Mouse (Mus musculus) midbrain, embryonic 14.5 days (tissue): ENCODE results near the gene Cacna1g. TPM values are rescaled to one million over a fixed set of nuclear protein-coding genes. Genes with fewer than 3 reads are reported as not detected.

Source experiments
- ATAC-seq: fragments of 200-750 bp; cut with Nextera tagmentation; 2 replicates; pipeline ENCODE4 v1.8.0; 2017; ENCODE audit warnings: moderate number of reproducible peaks, moderate library complexity; ENCODE audit not compliant: low FRiP score, low TSS enrichment
- DNase-seq: peaks from one replicate; pipeline ENCODE4 v3.0.0-alpha.2; 2015
- H3K27ac ChIP-seq: fragments of 300-500 bp; sonication (generic); replicated peaks from 2 replicates; pipeline ENCODE4 v1.5.1; 2014; ENCODE audit warnings: mild to moderate bottlenecking, low read depth, low read length, moderate library complexity
- H3K27me3 ChIP-seq: fragments of 300-500 bp; sonication (generic); 2 replicates; pipeline ENCODE4 v1.6.1; 2014; ENCODE audit warnings: low read length, control low read depth, mixed read lengths; ENCODE audit not compliant: control insufficient read depth, insufficient read depth
- H3K36me3 ChIP-seq: fragments of 300-500 bp; sonication (generic); 2 replicates; pipeline ENCODE4 v1.6.1; 2014; ENCODE audit warnings: low read length, control low read depth; ENCODE audit not compliant: control insufficient read depth, insufficient read depth
- H3K4me1 ChIP-seq: fragments of 300-500 bp; sonication (generic); 2 replicates; pipeline ENCODE4 v1.6.1; 2014; ENCODE audit warnings: mild to moderate bottlenecking, antibody characterized with exemption, low read length, control low read depth; ENCODE audit not compliant: control insufficient read depth, insufficient read depth
- H3K4me2 ChIP-seq: fragments of 300-500 bp; sonication (generic); 2 replicates; pipeline ENCODE4 v1.6.1; 2014; ENCODE audit warnings: mild to moderate bottlenecking, low read length, moderate library complexity
- H3K4me3 ChIP-seq: fragments of 300-500 bp; sonication (generic); replicated peaks from 2 replicates; pipeline ENCODE4 v1.5.1; 2014; ENCODE audit warnings: low read depth, low read length
- H3K9ac ChIP-seq: fragments of 300-500 bp; sonication (generic); replicated peaks from 2 replicates; pipeline ENCODE4 v1.6.1; 2014; ENCODE audit warnings: mild to moderate bottlenecking, low read length, moderate library complexity
- H3K9me3 ChIP-seq: fragments of 300-500 bp; sonication (generic); 2 replicates; pipeline ENCODE4 v1.6.1; 2016; ENCODE audit warnings: low read length, control low read depth, mixed read lengths; ENCODE audit not compliant: control insufficient read depth
- WGBS: fragments of 180-500 bp; shearing (Covaris S2); extraction: QIAGEN DNeasy Blood & Tissue Kit; methylation state at CpG from one replicate; pipeline ENCODE4 v1.1.7; 2014; 5-methylcytosine and 5-hydroxymethylcytosine counted together
- polyA plus RNA-seq: library from polyadenylated mRNA; unstranded; fragments of >200 nt; fragmentation: Nextera tagmentation; extraction: Ambion mirVana; gene quantifications from 2 replicates; pipeline ENCODE4 v1.2.1, GENCODE M21; 2014

The Cacna1g gene
- polyA plus RNA-seq, 1 experiment from 2014 or later: 20.1 TPM

- no peak for ATAC-seq
- H3K9ac ChIP-seq: no peak overlapping the region
- no peak overlapping the region for H3K27ac ChIP-seq
- 89% methylated on average over 11 of the region's 11 CpGs for WGBS
- peaks cover 10% of the 10 kb centered on the region for H3K4me1 ChIP-seq
- no peak for DNase-seq
- H3K9me3 ChIP-seq: no peaks in the 10 kb centered on the region
- no peak overlapping the region for H3K4me2 ChIP-seq
- H3K36me3 ChIP-seq: peaks cover 38% of the 10 kb centered on the region
- H3K27me3 ChIP-seq: no peaks in the 10 kb centered on the region
- H3K4me3 ChIP-seq: no peak overlapping the region
Observed at GRCm38 (mm10) chr11:94461856-94462255, 12.1 kb downstream of the Cacna1g start.

GRCm38 (mm10) chr11:94457001-94457400 is 17.0 kb downstream of the Cacna1g start:
- 92% methylated on average over 15 of the region's 15 CpGs for WGBS
- H3K9me3 ChIP-seq: no peaks in the 10 kb centered on the region
- DNase-seq (no peak), ATAC-seq (no peak)
- H3K36me3 ChIP-seq: peaks cover 46% of the 10 kb centered on the region
- H3K4me3 ChIP-seq: no peak overlapping the region
- no peak overlapping the region for H3K9ac ChIP-seq
- no peaks in the 10 kb centered on the region for H3K27me3 ChIP-seq
- no peak overlapping the region for H3K27ac ChIP-seq
- no peaks in the 10 kb centered on the region for H3K4me1 ChIP-seq
- no peak overlapping the region for H3K4me2 ChIP-seq

- Histone ChIP-seq H3K4me1 (no peaks in the 10 kb centered on the region), H3K27ac (no peak overlapping the region), H3K9ac (no peak overlapping the region), H3K36me3 (peaks cover 40% of the 10 kb centered on the region), H3K9me3 (no peaks in the 10 kb centered on the region), H3K27me3 (no peaks in the 10 kb centered on the region), H3K4me2 (no peak overlapping the region), H3K4me3 (no peak overlapping the region)
- no peak for ATAC-seq
- WGBS: 83% methylated on average over 3 of the region's 3 CpGs
- no peak for DNase-seq
Observed at GRCm38 (mm10) chr11:94456347-94456746, 17.7 kb downstream of the Cacna1g start.

GRCm38 (mm10) chr11:94455161-94455820 is 18.7 kb downstream of the Cacna1g start:
- Histone ChIP-seq H3K4me1 (no peaks in the 10 kb centered on the region), H3K27ac (no peak overlapping the region), H3K4me3 (no peak overlapping the region), H3K4me2 (no peak overlapping the region), H3K9me3 (no peaks in the 10 kb centered on the region), H3K9ac (no peak overlapping the region), H3K36me3 (peaks cover 35% of the 10 kb centered on the region), H3K27me3 (no peaks in the 10 kb centered on the region)
- WGBS: 82% methylated on average over 10 of the region's 10 CpGs
- DNase-seq (no peak), ATAC-seq (no peak)

- no peak overlapping the region for H3K27ac ChIP-seq
- WGBS: 76% methylated on average over 5 of the region's 5 CpGs
Observed at GRCm38 (mm10) chr11:94454756-94455155, 19.2 kb downstream of the Cacna1g start.

GRCm38 (mm10) chr11:94451091-94451773 is 22.8 kb downstream of the Cacna1g start:
- H3K36me3 ChIP-seq: peaks cover 9% of the 10 kb centered on the region; the same call in 1 of the 2 replicates
- H3K9me3 ChIP-seq: no peaks in the 10 kb centered on the region
- ATAC-seq (no peak), DNase-seq (no peak)
- H3K4me2 ChIP-seq: no peak overlapping the region
- H3K9ac ChIP-seq: no peak overlapping the region
- WGBS: 76% methylated on average over 12 of the region's 12 CpGs
- H3K4me3 ChIP-seq: no peak overlapping the region
- no peak overlapping the region for H3K27ac ChIP-seq
- H3K4me1 ChIP-seq: 0 out of 2 replicates have a peak, but pooled peaks cover 12% of the 10 kb centered on the region
- no peaks in the 10 kb centered on the region for H3K27me3 ChIP-seq

More at GRCm38 (mm10) chr11:94454756-94455155, 19.2 kb downstream of the Cacna1g start:
- H3K9me3 ChIP-seq: no peaks in the 10 kb centered on the region
- H3K4me3 ChIP-seq: no peak overlapping the region
- no peak overlapping the region for H3K9ac ChIP-seq
- no peak overlapping the region for H3K4me2 ChIP-seq
- peaks cover 33% of the 10 kb centered on the region for H3K36me3 ChIP-seq
- H3K4me1 ChIP-seq: 0 out of 2 replicates have a peak, but pooled peaks cover 2% of the 10 kb centered on the region
- DNase-seq: no peak
- no peaks in the 10 kb centered on the region for H3K27me3 ChIP-seq
- ATAC-seq: no peak

GRCm38 (mm10) chr11:94449886-94450285 is 24.1 kb downstream of the Cacna1g start:
- no peak overlapping the region for H3K4me3 ChIP-seq
- H3K27me3 ChIP-seq: no peaks in the 10 kb centered on the region
- H3K27ac ChIP-seq: peak overlapping the region; percentile 70
- no peaks in the 10 kb centered on the region for H3K9me3 ChIP-seq
- H3K4me2 ChIP-seq: no peak overlapping the region
- H3K36me3 ChIP-seq: no peaks in the 10 kb centered on the region
- peaks cover 24% of the 10 kb centered on the region for H3K4me1 ChIP-seq
- 47% methylated on average over 5 of the region's 5 CpGs for WGBS
- DNase-seq: no peak
- H3K9ac ChIP-seq: no peak overlapping the region
- no peak for ATAC-seq

GRCm38 (mm10) chr11:94449239-94449638 is 24.8 kb downstream of the Cacna1g start:
- peak; percentile 56; the same call in 1 of the 2 replicates for ATAC-seq
- Histone ChIP-seq H3K27ac (peak overlapping the region; percentile 70), H3K9ac (no peak overlapping the region), H3K4me3 (no peak overlapping the region), H3K4me1 (peaks cover 24% of the 10 kb centered on the region), H3K27me3 (no peaks in the 10 kb centered on the region), H3K9me3 (no peaks in the 10 kb centered on the region), H3K4me2 (no peak overlapping the region), H3K36me3 (no peaks in the 10 kb centered on the region)
- no peak for DNase-seq
- WGBS: 12% methylated on average over 8 of the region's 8 CpGs
